Mouse (Mus musculus) embryonic facial prominence, embryonic 15.5 days (tissue): Measurements from ENCODE around the gene Fosl2. TPM values are rescaled to one million over a fixed set of nuclear protein-coding genes. Genes with fewer than 3 reads are reported as not detected.

ENCODE experiments used
- polyA plus RNA-seq: library from polyadenylated mRNA; unstranded; fragments of >200 nt; fragmentation: Nextera tagmentation; extraction: Ambion mirVana; gene quantifications from 2 replicates; pipeline ENCODE4 v1.2.1, GENCODE M21; 2015

Fosl2 gene
- polyA plus RNA-seq, 1 experiment from 2014 or later: 12.5 TPM

Other genes starting within 250 kb of the Fosl2 start
- 2.5 and 4.7 TPM in 2 replicates for gene Plb1, start 96.9 kb downstream of the Fosl2 start, polyA plus RNA-seq